Mouse (Mus musculus) left cerebral cortex, postnatal 14 days (tissue): ENCODE measurements around the gene Sema4b. TPM values are rescaled to one million over a fixed set of nuclear protein-coding genes. Genes with fewer than 3 reads are reported as not detected.

Source experiments
- DNase-seq, 2 experiments: peaks; one replicate each; pipeline ENCODE4 v3.0.0; 2021 to 2022; ENCODE audit warnings: low spot score in 2 of 2, mixed read lengths in 1 of 2
- intact Hi-C: fragments of 180-260 bp; cut with DNase I; formaldehyde crosslinking; loops from one replicate; pipeline ENCODE4 v1.15.1; 2025
- total RNA-seq, 2 experiments: library from RNA; stranded (reverse); gene quantifications; 2 replicates each; pipeline ENCODE4 v1.2.3; 2021

Gene Sema4b
- total RNA-seq, 2 experiments from 2014 or later: 20.0 to 20.7 TPM

DNA sequence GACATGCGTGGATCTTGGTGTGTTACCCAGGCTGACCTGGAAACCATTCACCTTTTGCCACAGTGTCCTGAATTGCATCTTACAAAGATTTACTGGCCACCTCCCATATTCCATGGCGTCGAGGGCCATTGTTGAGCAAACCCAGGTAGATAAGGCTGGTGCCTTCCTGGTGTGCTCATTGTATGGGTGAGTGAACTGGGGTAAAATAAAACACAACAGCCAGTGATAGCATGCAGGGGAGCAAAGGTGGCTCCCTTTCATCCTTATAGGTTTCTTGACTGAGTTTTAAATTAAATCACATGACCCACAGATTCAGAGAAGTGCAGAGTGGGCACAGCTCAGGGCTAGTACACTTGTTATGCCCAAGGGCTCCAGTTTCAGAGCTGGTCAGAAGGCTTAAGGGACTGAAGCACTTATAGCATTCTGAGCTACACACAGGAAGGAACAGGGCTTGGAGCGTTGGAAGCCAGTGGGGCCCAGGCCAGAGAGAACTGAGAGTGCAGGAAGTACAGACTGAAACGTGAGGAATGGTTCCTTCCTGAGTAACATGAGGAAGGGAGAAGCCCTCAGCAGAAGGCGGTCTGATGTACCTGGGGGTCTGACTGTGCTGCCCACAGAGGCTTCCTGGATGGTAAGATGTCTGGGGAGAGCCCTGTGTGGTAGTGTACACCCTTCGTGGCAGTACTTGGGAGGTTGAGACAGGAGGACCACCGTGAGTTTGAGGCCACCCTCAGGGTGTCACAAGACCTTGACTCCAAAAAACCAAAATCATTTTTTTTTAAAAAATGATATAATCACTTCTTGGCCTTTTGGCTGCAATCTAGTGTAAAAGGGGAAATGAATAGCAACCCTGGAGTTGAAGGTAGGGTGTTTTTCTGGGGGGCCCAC lies 14.3 kb upstream of the Sema4b start:
- intact Hi-C loops: no loop called here
- no peak for DNase-seq

DNA sequence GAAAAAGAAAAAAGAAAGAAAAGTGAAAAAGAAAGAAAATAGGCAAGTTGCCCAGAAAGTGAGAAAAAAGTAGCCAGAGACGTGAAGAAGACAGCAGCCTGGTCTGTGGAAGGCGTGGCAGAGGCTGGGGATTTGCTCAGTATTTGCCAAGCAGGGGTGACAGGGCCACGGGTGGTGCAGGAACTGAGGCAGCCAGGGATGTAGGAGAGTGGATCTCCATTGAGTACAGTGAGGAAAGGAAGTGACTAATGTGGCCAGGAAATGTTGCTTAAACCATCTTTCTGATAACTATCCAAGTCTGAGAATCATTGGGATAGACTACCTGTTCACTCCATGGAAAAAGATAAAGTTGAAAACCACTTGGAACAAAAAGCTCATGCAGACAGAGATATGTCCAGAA lies 10.5 kb upstream of the Sema4b start:
- DNase-seq: no peak
- intact Hi-C loops: no loop called here

DNA sequence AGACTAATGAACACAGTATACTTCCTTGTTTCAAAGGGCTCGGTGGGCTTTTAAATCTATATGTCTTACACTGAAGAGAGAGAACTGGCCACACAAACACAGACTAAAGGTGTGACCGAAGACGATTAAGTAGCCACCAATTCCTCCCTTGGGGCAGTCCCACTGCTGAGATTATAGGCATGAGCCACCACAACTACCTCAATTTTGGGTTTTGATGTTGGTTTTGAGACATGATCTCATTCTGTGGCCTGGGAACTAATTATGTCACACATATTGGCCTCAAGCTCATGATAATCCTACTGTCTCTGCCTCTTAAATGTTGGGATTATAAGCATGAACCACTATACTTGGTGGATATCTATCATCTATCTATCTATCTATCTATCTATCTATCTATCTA lies 9.2 kb upstream of the Sema4b start:
- DNase-seq: no peak
- intact Hi-C loops: no loop called here

DNA sequence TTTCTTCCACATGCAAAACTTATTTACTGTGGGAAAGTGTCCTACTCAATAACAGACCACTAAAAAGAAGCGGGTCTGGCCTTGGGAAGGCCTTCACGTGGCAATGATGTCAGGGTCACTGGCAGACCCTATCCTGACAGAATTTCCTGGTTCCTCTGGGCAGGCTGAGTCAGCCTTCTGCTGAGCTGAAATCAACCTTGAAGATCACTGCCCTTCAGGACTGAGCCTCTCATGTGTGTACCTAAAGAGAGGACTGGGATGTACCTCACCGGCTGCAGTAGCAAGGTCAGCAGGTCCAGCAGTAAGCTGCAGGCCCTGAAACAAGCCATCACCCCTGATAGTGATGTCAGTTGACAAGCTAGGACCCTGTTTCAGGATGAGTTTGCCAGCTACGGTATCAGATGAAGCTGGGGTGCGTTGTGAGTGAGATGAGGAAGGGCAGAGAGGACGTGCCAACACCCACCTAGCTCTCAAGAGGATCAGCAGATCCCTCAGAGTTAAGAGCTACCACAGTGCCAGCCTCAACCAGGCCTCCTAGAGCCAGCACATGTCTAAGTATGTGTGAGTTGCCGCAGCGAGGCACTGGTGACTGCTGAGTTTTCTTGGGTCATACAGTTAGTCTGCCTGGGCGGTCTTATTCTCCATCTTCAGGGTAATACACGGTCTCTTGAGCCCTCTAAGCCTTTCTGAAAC lies 8.5 kb upstream of the Sema4b start:
- no peak for DNase-seq
- intact Hi-C loops: no loop called here

DNA sequence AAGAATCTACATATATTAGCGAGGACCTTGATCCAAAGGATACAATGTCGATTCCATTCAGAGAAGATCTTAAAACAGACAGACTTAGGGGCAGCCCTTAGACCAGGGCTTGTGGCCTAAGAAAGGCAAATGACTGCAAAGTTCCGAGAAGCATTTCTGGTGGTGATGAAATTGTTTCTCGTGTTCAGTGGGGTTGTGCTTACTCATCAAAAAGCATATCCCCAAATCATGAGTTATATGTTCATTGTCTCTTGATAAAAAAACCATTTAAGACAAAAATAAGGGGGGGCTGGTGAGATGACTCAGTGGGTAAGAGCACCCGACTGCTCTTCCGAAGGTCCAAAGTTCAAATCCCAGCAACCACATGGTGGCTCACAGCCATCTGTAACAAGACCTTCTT lies 7.3 kb upstream of the Sema4b start:
- intact Hi-C loops: no loop called here

DNA sequence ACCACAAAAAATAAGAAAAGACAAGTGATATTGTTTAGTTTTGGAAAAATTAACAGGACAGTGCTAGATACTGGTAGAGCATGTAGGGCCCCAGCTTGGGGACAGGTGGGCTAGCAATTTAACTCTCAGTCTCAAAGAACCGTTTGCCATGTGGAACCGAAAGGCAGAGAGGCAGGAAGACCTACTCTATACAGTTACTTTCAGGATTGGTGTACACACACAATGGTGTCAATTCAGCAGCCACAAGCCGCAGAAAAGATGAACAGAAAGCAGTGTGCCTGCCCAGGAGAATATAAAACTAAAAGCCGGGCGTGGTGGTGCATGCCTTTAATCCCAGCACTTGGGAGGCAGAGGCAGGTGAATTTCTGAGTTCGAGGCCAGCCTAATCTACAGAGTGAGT lies 6.9 kb upstream of the Sema4b start:
- intact Hi-C loops: no loop called here

More for the DNA sequence above, 7.3 kb upstream of the Sema4b start:
- no peak for DNase-seq

DNA sequence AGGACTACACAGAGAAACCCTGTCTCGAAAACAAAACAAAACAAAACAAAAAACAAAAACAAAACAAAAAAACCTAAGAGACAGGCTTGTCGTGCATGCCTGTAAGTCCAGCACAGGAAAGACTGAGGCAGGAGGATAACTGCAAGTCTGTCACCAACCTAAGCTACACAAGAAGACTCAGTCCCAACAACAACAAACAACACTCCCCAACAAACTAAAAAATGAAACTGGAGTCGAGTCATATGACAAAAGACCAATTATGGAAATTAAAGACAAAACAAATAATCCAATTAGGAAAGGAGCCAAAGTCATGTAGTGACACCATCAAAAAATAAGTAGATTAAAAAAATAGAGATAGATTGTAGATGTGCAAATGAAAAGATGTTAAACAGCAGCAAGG lies 6.4 kb upstream of the Sema4b start:
- intact Hi-C loops: no loop called here
- no peak for DNase-seq

More for the DNA sequence above, 6.9 kb upstream of the Sema4b start:
- DNase-seq: no peak

DNA sequence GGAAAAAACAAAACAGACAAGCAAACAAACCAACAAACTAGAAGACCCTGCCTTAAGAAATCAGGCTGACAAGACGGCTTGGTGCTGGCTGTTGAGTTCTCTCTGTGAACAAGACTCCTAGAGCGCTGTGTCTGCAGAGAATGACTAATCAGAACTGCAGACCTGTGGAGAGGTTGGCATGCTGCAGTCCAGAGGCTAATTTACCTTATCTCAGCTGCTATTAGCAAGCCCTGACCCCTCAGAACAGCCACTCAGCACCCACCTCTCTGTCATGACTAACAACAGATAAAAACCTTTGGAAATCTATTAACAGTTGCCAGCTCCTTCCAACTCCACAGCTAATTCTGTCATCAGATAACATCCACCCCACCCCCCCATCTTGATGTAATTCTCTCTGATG lies 5.6 kb upstream of the Sema4b start:
- intact Hi-C loops: no loop called here
- DNase-seq: no peak

DNA sequence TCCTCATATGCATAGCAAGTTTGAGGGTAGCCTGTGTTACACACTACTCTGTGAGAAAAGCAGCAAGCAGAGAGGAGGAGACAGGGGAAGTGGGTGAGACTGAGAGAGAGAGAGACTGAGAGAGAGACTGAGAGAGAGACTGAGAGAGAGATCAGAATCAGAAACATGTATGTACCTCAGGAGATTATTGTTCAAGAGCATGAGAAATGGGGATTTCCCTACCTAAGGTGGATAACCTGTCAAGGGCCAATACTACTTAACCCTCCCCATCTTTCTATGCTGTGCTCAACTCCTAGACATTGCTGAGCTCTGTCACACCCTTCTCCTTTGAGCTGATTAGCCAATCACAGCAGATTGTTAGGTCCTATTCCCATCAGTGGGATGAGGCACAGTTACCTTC lies 4.5 kb upstream of the Sema4b start:
- DNase-seq: no peak
- intact Hi-C loops: no loop called here

DNA sequence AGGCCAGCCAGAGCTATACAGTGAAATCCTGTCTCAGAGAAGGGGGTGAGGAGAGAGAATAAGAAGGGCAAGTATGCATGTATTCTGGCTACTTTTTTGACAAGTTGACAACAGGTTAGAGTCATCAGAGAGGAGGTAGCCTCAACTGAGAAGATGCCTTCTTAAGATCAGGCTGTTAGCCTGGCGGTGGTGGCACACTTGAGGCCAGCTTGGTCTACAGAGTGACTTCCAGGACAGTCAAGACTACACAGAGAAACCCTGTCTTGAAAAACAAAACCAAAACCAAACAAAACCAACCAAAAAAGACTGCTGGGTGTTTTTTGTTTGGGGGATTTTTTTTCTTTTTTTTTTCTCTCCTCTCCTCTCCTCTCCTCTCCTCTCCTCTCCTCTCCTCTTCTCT lies 3.2 kb upstream of the Sema4b start:
- intact Hi-C loops: no loop called here
- DNase-seq: no peak

DNA sequence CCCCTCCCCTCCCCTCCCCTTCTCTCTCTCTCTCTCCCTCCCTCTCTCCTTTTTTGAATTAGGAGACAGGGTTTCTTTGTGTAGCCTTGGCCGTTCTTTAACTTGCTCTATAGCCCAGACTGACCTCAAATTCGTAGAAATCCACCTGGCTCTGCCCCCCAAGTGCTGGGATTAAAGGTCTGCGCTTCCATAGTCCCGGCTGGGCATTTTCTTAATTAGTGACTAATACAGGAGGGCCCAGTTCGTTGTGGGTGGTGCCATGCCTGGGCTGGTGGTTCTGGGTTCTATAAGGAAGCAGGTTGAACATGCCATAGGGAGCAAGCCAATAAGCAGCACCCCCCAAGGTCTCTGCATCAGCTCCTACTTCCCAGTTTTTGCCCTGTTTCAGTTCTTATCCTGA lies 2.7 kb upstream of the Sema4b start:
- no peak for DNase-seq
- intact Hi-C loops: no loop called here

DNA sequence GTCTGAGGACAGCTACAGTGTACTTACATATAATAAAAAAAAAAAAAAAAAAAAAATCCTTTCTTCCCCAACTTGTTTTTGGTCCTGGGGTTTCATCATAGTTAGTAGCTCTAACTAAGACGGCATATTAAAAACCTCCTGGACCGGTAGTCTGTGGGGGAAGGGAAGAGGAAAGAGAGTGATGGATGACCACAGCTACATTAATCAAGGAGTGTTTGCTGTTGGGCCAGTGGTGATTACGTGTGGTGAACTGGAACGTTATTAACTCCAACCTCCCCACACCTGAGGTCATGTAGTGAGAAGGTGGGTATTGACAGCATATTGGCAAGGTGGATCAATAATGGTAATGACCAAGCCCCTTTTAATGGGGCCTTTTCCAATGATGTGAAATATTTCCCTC lies 2.1 kb upstream of the Sema4b start:
- intact Hi-C loops: no loop called here
- no peak for DNase-seq

DNA sequence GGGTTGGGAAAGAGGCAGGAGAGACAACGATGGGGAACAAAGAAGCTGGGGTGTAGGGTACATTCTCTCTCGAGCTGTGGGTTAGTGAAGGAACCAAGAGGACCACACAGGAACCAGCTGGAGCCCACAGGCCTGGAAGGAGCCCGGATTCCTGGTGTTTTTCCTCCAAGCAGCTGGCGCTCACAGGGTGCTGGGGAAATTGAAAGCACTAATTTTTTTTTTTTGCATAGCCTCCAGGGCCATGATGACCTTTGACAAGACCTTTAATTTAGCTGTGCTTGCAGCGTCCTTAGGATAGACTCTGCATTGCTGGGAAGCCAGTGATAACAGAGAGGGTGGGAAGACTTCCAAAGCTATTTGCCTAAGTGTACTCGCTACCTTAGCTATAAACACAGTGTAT lies 1.7 kb upstream of the Sema4b start:
- intact Hi-C loops: no loop called here

DNA sequence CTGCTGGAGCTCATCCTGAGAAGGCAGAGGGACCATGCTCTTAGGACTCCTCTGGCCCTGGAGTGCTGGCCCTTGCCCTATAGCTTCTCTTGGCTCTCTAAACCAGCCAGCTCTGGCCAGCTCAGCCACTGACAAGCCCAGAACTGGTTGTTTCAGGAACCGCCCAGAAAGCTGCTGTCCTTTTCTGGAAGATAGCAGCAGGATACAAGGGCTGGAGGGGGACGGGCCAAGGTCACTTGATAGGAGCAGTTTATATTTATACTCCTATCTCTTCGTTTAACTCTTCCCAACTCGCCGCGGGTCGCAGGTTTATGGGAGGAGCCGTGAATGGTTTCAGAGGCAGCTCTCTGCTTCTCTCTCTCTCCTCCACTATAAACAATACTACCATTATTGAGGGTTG lies 620 bp upstream of the Sema4b start:
- intact Hi-C loops: no loop called here
- DNase-seq: no peak

More for the DNA sequence above, 1.7 kb upstream of the Sema4b start:
- no peak for DNase-seq

DNA sequence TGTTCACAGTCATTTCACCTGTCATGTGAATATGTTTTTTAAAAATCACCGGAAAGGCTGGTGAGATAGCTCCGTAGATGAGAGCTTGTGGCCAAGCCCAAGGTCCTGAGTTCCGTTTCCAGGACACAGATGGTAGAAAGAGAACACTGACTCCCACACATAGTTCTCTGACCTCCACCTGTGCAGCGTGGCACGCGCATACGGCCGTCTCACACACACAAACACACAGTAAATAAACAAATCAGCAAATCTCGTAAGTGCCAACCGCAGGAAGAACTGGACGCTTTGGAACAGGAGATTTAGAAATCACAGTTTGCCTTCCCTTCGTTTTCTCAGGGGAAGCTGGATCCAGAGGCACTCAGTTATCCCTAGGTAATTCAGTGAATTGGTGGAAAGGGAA lies 860 bp downstream of the Sema4b start:
- no peak for DNase-seq
- intact Hi-C loops: no loop called here

DNA sequence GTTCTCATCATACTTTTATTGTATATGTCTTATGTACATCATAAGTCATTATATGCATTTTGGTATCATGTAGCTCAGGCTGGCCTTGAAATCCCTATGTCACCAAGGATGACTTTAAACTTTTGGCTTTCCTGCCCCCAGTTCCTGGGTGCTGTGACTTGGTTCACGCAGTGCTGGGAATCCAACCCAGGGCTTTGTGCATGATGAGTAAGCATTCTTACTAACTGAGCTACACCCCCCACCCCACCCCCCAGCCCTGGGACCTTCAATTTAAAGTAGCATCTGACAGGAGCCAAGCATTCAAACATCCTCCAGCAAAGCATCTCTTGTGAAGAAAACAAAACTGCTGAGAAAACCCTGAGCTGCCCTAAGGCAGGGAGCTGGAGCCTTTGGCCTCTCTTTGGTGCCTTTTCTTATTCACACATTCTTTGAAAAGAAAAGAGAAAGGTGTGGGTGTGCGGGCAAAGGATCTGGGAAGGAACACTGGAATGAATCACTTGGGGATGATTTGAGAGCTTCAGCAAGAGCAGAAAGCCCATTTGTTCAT lies 2.0 kb downstream of the Sema4b start:
- no peak for DNase-seq
- intact Hi-C loops: no loop called here

DNA sequence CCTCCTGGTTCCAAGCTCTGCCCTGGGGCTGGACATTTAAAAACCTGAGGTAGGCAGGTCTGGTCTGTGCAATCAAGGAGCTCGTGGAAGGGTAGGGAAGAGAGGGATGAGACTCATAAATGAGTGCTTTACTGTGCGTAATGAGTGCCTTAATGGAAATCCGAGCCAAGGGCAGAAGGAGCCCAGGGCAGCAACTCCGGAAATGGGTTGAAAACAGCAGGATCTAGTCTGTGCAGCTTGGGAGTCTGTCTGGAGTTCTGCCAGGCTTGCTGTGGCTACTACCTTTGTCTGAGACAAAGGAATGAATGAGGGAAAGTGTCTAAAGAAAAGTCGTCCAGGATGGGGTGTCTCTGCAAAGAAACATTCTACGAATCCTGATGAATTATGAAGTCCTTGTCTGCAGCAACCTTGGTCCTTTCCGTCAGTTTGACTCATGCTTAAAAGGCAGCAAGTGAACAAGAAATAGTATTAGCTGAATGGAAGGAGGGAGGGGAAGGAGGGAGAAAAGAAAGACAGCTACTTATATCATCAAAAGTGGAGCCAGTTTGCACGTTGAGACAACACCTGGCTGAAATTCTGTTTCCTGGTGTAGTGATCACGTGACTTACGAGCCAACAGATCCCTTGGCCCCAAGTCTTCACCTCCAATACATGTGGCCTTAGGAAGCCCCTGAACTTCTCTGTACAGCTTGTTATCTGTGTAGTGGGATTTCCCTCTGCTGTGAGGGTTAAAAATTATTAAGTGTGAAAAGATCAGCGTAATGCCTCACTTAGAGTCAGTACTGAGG lies 2.7 kb downstream of the Sema4b start:
- DNase-seq: no peak
- intact Hi-C loops: no loop called here

DNA sequence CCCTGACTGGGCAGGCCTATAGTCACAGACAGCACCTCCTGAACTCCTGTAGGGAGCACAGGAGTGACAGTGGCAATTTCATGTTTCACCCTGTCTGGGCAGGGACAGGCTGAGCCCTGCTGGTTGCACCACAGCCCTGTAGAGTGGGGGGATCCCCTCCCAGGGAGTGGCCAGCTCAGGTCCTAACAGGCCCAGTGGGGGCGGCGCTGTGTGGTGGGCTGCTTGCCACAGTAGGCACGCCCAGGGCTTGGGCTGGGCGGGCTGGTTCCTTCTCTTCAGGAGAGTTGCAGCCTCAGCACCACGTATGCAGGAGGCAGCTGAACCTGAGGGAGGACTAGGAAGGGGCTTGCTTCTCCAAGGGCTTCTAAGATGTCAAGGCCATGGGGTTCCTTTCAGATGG lies 4.8 kb downstream of the Sema4b start:
- intact Hi-C loops: no loop called here
- DNase-seq: no peak

DNA sequence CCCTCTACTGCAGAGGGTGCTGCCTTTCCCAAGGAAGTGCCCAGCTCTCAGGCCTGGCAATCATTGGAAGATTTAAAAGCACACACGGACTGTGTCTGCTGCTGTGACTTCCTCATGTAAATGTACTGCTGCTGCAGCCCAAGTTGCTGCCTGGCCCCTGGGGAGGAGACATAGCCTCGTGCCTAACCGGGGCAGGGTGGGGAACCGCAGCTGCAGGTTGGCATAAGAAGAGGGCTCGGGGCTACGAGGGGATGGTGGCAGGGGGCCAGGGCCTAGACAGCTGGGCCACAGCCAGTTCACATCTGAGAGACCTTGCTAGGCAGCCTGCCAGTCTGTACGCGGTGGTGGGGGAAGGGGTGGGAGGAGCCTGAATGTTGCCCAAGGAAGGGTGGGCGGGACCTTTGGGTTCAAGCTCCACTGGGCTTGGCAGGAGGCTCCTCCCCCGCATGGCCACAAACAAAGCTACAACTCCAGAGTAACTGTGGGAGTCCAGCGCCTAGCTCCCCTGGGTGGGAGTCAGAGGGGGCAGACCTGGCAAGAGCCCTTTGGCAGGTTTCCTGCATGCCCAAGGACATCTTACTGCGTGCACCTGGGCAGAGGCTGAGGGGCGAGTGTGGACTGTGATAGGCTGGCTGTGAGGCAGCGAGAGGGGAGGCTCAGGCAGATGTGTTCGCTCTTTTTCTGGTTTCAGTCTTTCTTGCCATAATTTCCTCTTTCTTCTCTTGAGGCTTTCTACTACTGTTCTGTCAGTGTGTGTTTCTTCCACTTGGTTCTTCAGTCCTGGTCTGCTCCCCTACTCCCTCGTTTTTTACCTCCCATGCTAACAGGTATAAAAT lies 5.8 kb downstream of the Sema4b start:
- intact Hi-C loops: no loop called here

More for the DNA sequence above, 5.8 kb downstream of the Sema4b start:
- DNase-seq: peak; percentile 73 to 77
